ENCODE assay signal across 10 mouse cellular contexts in genomic region chr2:122916772-122917171, GRCm38 (mm10).
A peak's percentile ranks its signal among the peaks of the same experiment; 100 is the strongest.
DNase-seq lines count a peak whose midpoint lies in the region; ATAC-seq and TF ChIP-seq lines count a peak whose summit lies in the region.
"Had no signal": no experiment of that assay in that cellular context is flagged by ENCODE, and none has a peak within 500 bp of the region (broad histone marks: within the 10 kb centered on the region; RNA-seq: fewer than 3 reads in every experiment).

No protein-coding gene starts in this region.

- H3K4me2 ChIP-seq in forebrain, embryonic 15.5 days (replicated peaks): no peak overlapping the region
- no peak overlapping the region for H3K4me2 ChIP-seq in lung, postnatal 0 days (replicated peaks; ENCODE audit: low read depth, low read length)
- H3K4me2 ChIP-seq: kidney, embryonic 15.5 days had no signal

- no peaks in the 10 kb centered on the region for H3K36me3 ChIP-seq in forebrain, embryonic 15.5 days
- no peaks in the 10 kb centered on the region for H3K36me3 ChIP-seq in forebrain, embryonic 10.5 days (replicated peaks)
- H3K36me3 ChIP-seq in lung, postnatal 0 days (ENCODE audit: insufficient read depth, low read length): no peaks in the 10 kb centered on the region
- H3K36me3 ChIP-seq: kidney, embryonic 15.5 days had no signal

- H3K27me3 ChIP-seq in forebrain, embryonic 15.5 days: no peaks in the 10 kb centered on the region
- H3K27me3 ChIP-seq in forebrain, embryonic 10.5 days (ENCODE audit: poor library complexity, severe bottlenecking): no peaks in the 10 kb centered on the region
- H3K27me3 ChIP-seq in lung, postnatal 0 days (replicated peaks; ENCODE audit: insufficient read depth, low read length): no peaks in the 10 kb centered on the region
- H3K27me3 ChIP-seq: kidney, embryonic 15.5 days had no signal

- DNase-seq in forebrain, embryonic 10.5 days (ENCODE audit: extremely low spot score, low spot score): no peak
- DNase-seq in lung, postnatal 0 days (ENCODE audit: low spot score): no peak
- no peak for DNase-seq in lung, postnatal 25 days (ENCODE audit: low spot score)
- DNase-seq in layer of hippocampus, adult 8-10 months (ENCODE audit: low spot score in 2 of 2): peak; percentile 15 to 39
- DNase-seq in right cerebral cortex, postnatal 14 days: peak; percentile 18
- DNase-seq in adrenal gland, adult 18-20 months (ENCODE audit: low spot score in 2 of 2): no peak
- DNase-seq in ovary, postnatal 36 days (ENCODE audit: low spot score): no peak
- DNase-seq: lung, postnatal 4 days had no signal

- no peak overlapping the region for H3K9ac ChIP-seq in forebrain, embryonic 15.5 days (replicated peaks)
- no peak overlapping the region for H3K9ac ChIP-seq in lung, postnatal 0 days (replicated peaks; ENCODE audit: low read depth)
- H3K9ac ChIP-seq: kidney, embryonic 15.5 days had no signal

- no peak for TF ChIP-seq EP300 in lung, postnatal 0 days (IDR thresholded peaks at IDR 0.05)

- H3K27ac ChIP-seq in forebrain, embryonic 15.5 days (replicated peaks): no peak overlapping the region
- no peak overlapping the region for H3K27ac ChIP-seq in forebrain, embryonic 10.5 days
- H3K27ac ChIP-seq in lung, postnatal 0 days (ENCODE audit: low read length): no peak overlapping the region
- H3K27ac ChIP-seq: kidney, embryonic 15.5 days had no signal

- peak; percentile 38 for TF ChIP-seq CTCF in lung, postnatal 0 days (IDR thresholded peaks at IDR 0.05)

- no peaks in the 10 kb centered on the region for H3K4me1 ChIP-seq in forebrain, embryonic 15.5 days
- H3K4me1 ChIP-seq in forebrain, embryonic 10.5 days: no peaks in the 10 kb centered on the region
- no peaks in the 10 kb centered on the region for H3K4me1 ChIP-seq in lung, postnatal 0 days (ENCODE audit: insufficient read depth, low read depth, low read length)
- H3K4me1 ChIP-seq: kidney, embryonic 15.5 days had no signal

- H3K9me3 ChIP-seq in forebrain, embryonic 15.5 days: no peaks in the 10 kb centered on the region
- no peaks in the 10 kb centered on the region for H3K9me3 ChIP-seq in forebrain, embryonic 10.5 days
- H3K9me3 ChIP-seq in lung, postnatal 0 days (ENCODE audit: low read length): no peaks in the 10 kb centered on the region
- H3K9me3 ChIP-seq: kidney, embryonic 15.5 days had no signal

- WGBS in forebrain, embryonic 15.5 days: 92% methylated on average over 1 of the region's 1 CpGs
- WGBS in forebrain, embryonic 10.5 days: 83% methylated on average over 1 of the region's 1 CpGs
- 82% methylated on average over 1 of the region's 1 CpGs for WGBS in lung, postnatal 0 days

- no peak overlapping the region for H3K4me3 ChIP-seq in forebrain, embryonic 15.5 days
- H3K4me3 ChIP-seq in forebrain, embryonic 10.5 days: no peak overlapping the region
- H3K4me3 ChIP-seq in lung, postnatal 0 days (ENCODE audit: low read depth, low read length): no peak overlapping the region
- H3K4me3 ChIP-seq: kidney, embryonic 15.5 days had no signal

- ATAC-seq in forebrain, embryonic 15.5 days (replicated peaks): 0 out of 2 replicates have a peak, but pooled peaks have one; percentile 26
- ATAC-seq in lung, postnatal 0 days: no peak

Comparison
In these comparisons a context has a peak if more than half of its experiments do, and no peak if none do; other contexts are left out.
1. DNase-seq: peak in layer of hippocampus, adult 8-10 months (2 of 2) and right cerebral cortex, postnatal 14 days (single experiment); none in forebrain, embryonic 10.5 days (single experiment), lung, postnatal 0 days (single experiment), lung, postnatal 25 days (single experiment), adrenal gland, adult 18-20 months (0 of 2) and ovary, postnatal 36 days (single experiment).